Mouse (Mus musculus) liver, embryonic 15.5 days (tissue): ENCODE measurements at regions not wholly inside any gene's neighbourhood (a gene's known extent, or its start where the extent isn't known, plus 50 kb on each side); places are given as distances from the start of the nearest gene placed in this dataset.
A peak's percentile ranks its signal among the peaks of the same experiment; 100 is the strongest.
"Not testable (repeated sequence)": the region's sequence is repeated elsewhere in the genome, so short reads cannot be mapped to it uniquely, and the experiment has no call there.

Experiments used
- ATAC-seq: fragments of 200-750 bp; cut with Nextera tagmentation; 2 replicates; pipeline ENCODE4 v1.8.0; 2017; ENCODE audit warnings: moderate number of reproducible peaks, mild to moderate bottlenecking, moderate library complexity; ENCODE audit not compliant: insufficient read depth
- H3K27ac ChIP-seq: fragments of 300-500 bp; sonication (generic); replicated peaks from 2 replicates; pipeline ENCODE4 v1.5.1; 2015; ENCODE audit warnings: mild to moderate bottlenecking, inconsistent platforms
- H3K27me3 ChIP-seq: fragments of 300-500 bp; sonication (generic); 2 replicates; pipeline ENCODE4 v1.6.1; 2015; ENCODE audit warnings: mild to moderate bottlenecking, inconsistent platforms
- H3K36me3 ChIP-seq: fragments of 300-500 bp; sonication (generic); replicated peaks from 2 replicates; pipeline ENCODE4 v1.6.1; 2015; ENCODE audit warnings: moderate library complexity, mild to moderate bottlenecking, inconsistent platforms
- H3K4me1 ChIP-seq: fragments of 300-500 bp; sonication (generic); replicated peaks from 2 replicates; pipeline ENCODE4 v1.6.1; 2015; ENCODE audit warnings: inconsistent platforms
- H3K4me2 ChIP-seq: fragments of 300-500 bp; sonication (generic); 2 replicates; pipeline ENCODE4 v1.6.1; 2015; ENCODE audit warnings: moderate library complexity, mild to moderate bottlenecking, inconsistent platforms
- H3K4me3 ChIP-seq: fragments of 300-500 bp; sonication (generic); replicated peaks from 2 replicates; pipeline ENCODE4 v1.5.1; 2015; ENCODE audit warnings: mild to moderate bottlenecking, inconsistent platforms
- H3K9ac ChIP-seq: fragments of 300-500 bp; sonication (generic); 2 replicates; pipeline ENCODE4 v1.6.1; 2015; ENCODE audit warnings: moderate library complexity, mild to moderate bottlenecking, inconsistent platforms
- H3K9me3 ChIP-seq: fragments of 300-500 bp; sonication (generic); replicated peaks from 2 replicates; pipeline ENCODE4 v1.6.1; 2016; ENCODE audit warnings: inconsistent platforms
- WGBS: fragments of 180-500 bp; shearing (Covaris S2); methylation state at CpG from one replicate; pipeline ENCODE4 v1.1.7; 2015; ENCODE audit warnings: mixed read lengths; ENCODE audit not compliant: insufficient replicate concordance; 5-methylcytosine and 5-hydroxymethylcytosine counted together

- H3K36me3 ChIP-seq, result no peaks in the 10 kb centered on the region
- peak overlapping the region; percentile 49 for H3K27ac ChIP-seq
- peak overlapping the region; percentile 48 for H3K4me2 ChIP-seq
- no peaks in the 10 kb centered on the region for H3K9me3 ChIP-seq
- no peak overlapping the region for H3K9ac ChIP-seq
- no peaks in the 10 kb centered on the region; the same call in 1 of the 2 replicates for H3K27me3 ChIP-seq
- peak overlapping the region; percentile 20 for H3K4me3 ChIP-seq
- H3K4me1 ChIP-seq, result 0 out of 2 replicates have a peak, but pooled peaks cover 6% of the 10 kb centered on the region
- peak; percentile 81 for ATAC-seq
- 6% methylated on average over 13 of the region's 13 CpGs for WGBS
Observed at GRCm38 (mm10) chr13:60479862-60480730, 121.7 kb upstream of the Dapk1 start.

- Histone ChIP-seq H3K36me3 (no peaks in the 10 kb centered on the region), H3K4me2 (peak overlapping the region; percentile 48), H3K4me3 (peak overlapping the region; percentile 20), H3K4me1 (0 out of 2 replicates have a peak, but pooled peaks cover 6% of the 10 kb centered on the region), H3K27me3 (no peaks in the 10 kb centered on the region), H3K27ac (peak overlapping the region; percentile 49), H3K9me3 (no peaks in the 10 kb centered on the region), H3K9ac (no peak overlapping the region)
- ATAC-seq, result no peak
- 8% methylated on average over 21 of the region's 21 CpGs for WGBS
Observed at GRCm38 (mm10) chr13:60480731-60481431, 120.9 kb upstream of the Dapk1 start.

GRCm38 (mm10) chr13:60481451-60481850 is 120.3 kb upstream of the Dapk1 start:
- Histone ChIP-seq H3K4me1 (0 out of 2 replicates have a peak, but pooled peaks cover 11% of the 10 kb centered on the region), H3K4me2 (peak overlapping the region; percentile 48)
- H3K9ac ChIP-seq, H3K9me3 ChIP-seq, H3K27ac ChIP-seq, H3K4me3 ChIP-seq, H3K36me3 ChIP-seq, H3K27me3 ChIP-seq, ATAC-seq: not testable (repeated sequence)
- 60% methylated on average over 11 of the region's 11 CpGs for WGBS

- H3K4me1 ChIP-seq, result 0 out of 2 replicates have a peak, but pooled peaks cover 11% of the 10 kb centered on the region
- H3K9ac ChIP-seq, result no peak overlapping the region
- no peaks in the 10 kb centered on the region for H3K36me3 ChIP-seq
- H3K9me3 ChIP-seq, result no peaks in the 10 kb centered on the region
- no peaks in the 10 kb centered on the region for H3K27me3 ChIP-seq
- H3K4me3 ChIP-seq, result no peak overlapping the region
- no peak for ATAC-seq
- no peak overlapping the region for H3K4me2 ChIP-seq
- H3K27ac ChIP-seq, result no peak overlapping the region
- 83% methylated on average over 6 of the region's 6 CpGs for WGBS
Observed at GRCm38 (mm10) chr13:60481946-60482345, 119.8 kb upstream of the Dapk1 start.

- no peak overlapping the region for H3K9ac ChIP-seq
- H3K36me3 ChIP-seq, result no peaks in the 10 kb centered on the region
- H3K27ac ChIP-seq, result no peak overlapping the region
- 0 out of 2 replicates have a peak, but pooled peaks cover 4% of the 10 kb centered on the region for H3K27me3 ChIP-seq
- 0 out of 2 replicates have a peak, but pooled peaks cover 9% of the 10 kb centered on the region for H3K4me1 ChIP-seq
- H3K4me2 ChIP-seq, result no peak overlapping the region
- ATAC-seq, result no peak
- no peak overlapping the region for H3K4me3 ChIP-seq
- H3K9me3 ChIP-seq, result no peaks in the 10 kb centered on the region
- WGBS, result 59% methylated on average over 2 of the region's 2 CpGs
Observed at GRCm38 (mm10) chr13:60486105-60486504, 115.6 kb upstream of the Dapk1 start.

GRCm38 (mm10) chr13:60486871-60487270 is 114.9 kb upstream of the Dapk1 start:
- no peak overlapping the region for H3K27ac ChIP-seq
- no peak overlapping the region for H3K4me3 ChIP-seq
- 0 out of 2 replicates have a peak, but pooled peaks cover 5% of the 10 kb centered on the region for H3K27me3 ChIP-seq
- WGBS, result 79% methylated on average over 5 of the region's 5 CpGs
- H3K4me1 ChIP-seq, result 0 out of 2 replicates have a peak, but pooled peaks cover 9% of the 10 kb centered on the region
- H3K4me2 ChIP-seq, result no peak overlapping the region
- no peaks in the 10 kb centered on the region for H3K36me3 ChIP-seq
- H3K9me3 ChIP-seq, result no peaks in the 10 kb centered on the region
- H3K9ac ChIP-seq, result no peak overlapping the region
- no peak for ATAC-seq

GRCm38 (mm10) chr13:60488131-60488883 is 113.4 kb upstream of the Dapk1 start:
- H3K4me2 ChIP-seq, result no peak overlapping the region
- H3K27me3 ChIP-seq, result 0 out of 2 replicates have a peak, but pooled peaks cover 5% of the 10 kb centered on the region
- H3K27ac ChIP-seq, result no peak overlapping the region
- WGBS, result 66% methylated on average over 13 of the region's 13 CpGs
- H3K36me3 ChIP-seq, result no peaks in the 10 kb centered on the region
- H3K9me3 ChIP-seq, result no peaks in the 10 kb centered on the region
- ATAC-seq, result no peak
- 0 out of 2 replicates have a peak, but pooled peaks cover 9% of the 10 kb centered on the region for H3K4me1 ChIP-seq
- H3K9ac ChIP-seq, result no peak overlapping the region
- H3K4me3 ChIP-seq, result no peak overlapping the region

- Histone ChIP-seq H3K4me1 (0 out of 2 replicates have a peak, but pooled peaks cover 9% of the 10 kb centered on the region), H3K9me3 (no peaks in the 10 kb centered on the region), H3K4me3 (no peak overlapping the region), H3K4me2 (no peak overlapping the region), H3K36me3 (no peaks in the 10 kb centered on the region), H3K27ac (no peak overlapping the region), H3K9ac (no peak overlapping the region), H3K27me3 (0 out of 2 replicates have a peak, but pooled peaks cover 5% of the 10 kb centered on the region)
- WGBS, result 54% methylated on average over 4 of the region's 4 CpGs
- no peak for ATAC-seq
Observed at GRCm38 (mm10) chr13:60488884-60489265, 112.9 kb upstream of the Dapk1 start.

GRCm38 (mm10) chr13:60491948-60492464 is 109.7 kb upstream of the Dapk1 start:
- Histone ChIP-seq H3K4me2 (peak overlapping the region; percentile 13; the same call in 1 of the 2 replicates), H3K4me1 (0 out of 2 replicates have a peak, but pooled peaks cover 3% of the 10 kb centered on the region), H3K27ac (no peak overlapping the region), H3K36me3 (no peaks in the 10 kb centered on the region), H3K27me3 (0 out of 2 replicates have a peak, but pooled peaks cover 5% of the 10 kb centered on the region), H3K9ac (no peak overlapping the region), H3K9me3 (no peaks in the 10 kb centered on the region), H3K4me3 (no peak overlapping the region)
- ATAC-seq, result no peak
- 21% methylated on average over 16 of the region's 16 CpGs for WGBS

- Histone ChIP-seq H3K27ac (no peak overlapping the region), H3K4me2 (no peak overlapping the region), H3K9me3 (no peaks in the 10 kb centered on the region), H3K4me1 (0 out of 2 replicates have a peak, but pooled peaks cover 3% of the 10 kb centered on the region), H3K36me3 (no peaks in the 10 kb centered on the region), H3K4me3 (no peak overlapping the region), H3K27me3 (0 out of 2 replicates have a peak, but pooled peaks cover 5% of the 10 kb centered on the region), H3K9ac (no peak overlapping the region)
- ATAC-seq, result no peak
- WGBS, result 53% methylated on average over 5 of the region's 5 CpGs
Observed at GRCm38 (mm10) chr13:60493836-60494235, 107.9 kb upstream of the Dapk1 start.
